Mouse (Mus musculus): Measurements from ENCODE around the gene Adsl.

DNA sequence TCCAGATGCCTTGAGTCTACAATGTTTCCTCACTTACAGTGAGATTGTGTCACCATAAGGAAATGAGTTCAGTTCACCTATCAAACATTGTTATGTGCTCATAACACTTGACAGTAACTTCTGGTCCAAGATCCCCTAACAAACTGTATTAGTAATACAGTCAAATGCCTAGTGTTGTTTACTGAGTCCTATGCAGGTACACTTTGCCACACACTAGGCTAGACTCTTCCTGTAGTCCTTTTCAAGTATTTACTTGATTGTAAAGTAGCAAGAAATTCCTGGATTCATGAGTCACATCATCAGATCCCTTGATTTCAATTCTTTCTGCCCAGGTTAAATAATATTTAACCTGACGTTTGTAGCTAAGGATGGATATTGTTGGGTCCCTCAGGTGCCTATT is 21.1 kb downstream of the Adsl start:
- no peak for TF ChIP-seq EP300 (IDR thresholded peaks at IDR 0.05; ENCODE audit: low read depth)
- no peak for TF ChIP-seq CTCF (IDR thresholded peaks at IDR 0.05; ENCODE audit: low read depth)
